In the genomic region with DNA sequence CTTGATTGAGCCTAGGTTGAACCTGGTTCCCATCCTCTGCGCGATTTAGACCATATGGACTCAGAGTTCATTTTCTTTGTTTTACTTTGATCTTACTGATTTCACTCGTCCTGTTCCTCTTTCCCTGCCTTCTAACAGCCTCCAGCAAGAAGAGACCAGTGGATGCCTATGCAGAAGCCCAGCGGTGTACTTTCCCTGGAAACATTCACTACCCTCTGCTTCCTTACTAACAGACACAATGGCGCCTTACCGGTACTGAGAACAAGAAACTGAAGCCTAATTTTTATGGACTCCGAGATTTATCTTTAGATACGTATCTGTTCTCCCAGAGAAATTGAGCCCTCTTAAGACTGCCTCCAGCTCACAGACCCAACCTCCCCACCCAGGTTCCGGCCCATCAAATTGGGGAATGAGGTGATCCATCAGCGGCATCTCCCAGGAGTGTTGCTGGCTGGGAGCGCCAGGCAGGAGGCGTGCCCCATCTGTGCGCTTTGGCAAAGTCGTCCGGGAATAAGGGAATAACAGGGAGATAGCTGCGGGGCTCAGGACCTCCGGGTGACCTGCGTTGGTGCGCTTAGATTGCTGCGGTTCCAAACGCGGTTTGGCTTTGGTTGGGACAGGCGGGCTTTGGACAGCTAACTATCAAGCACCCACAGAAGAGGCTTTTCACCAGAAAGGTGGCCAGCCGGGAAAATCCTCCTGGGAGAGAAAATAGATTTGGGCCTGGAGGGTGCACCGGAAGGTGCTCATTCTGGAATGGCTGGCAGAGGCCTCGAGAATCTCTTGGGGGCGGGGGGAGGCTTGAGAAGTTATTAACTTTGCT, we compare ENCODE assay signal across 9 mouse cellular contexts. TPM values are rescaled to one million over a fixed set of nuclear protein-coding genes. Genes with fewer than 3 reads are reported as not detected.
DNase-seq lines count a peak whose midpoint lies in the region; ATAC-seq and TF ChIP-seq lines count a peak whose summit lies in the region.
"Had no signal": no experiment of that assay in that cellular context is flagged by ENCODE, and none has a peak within 500 bp of the region (broad histone marks: within the 10 kb centered on the region; RNA-seq: fewer than 3 reads in every experiment).

No protein-coding gene starts in this region.

- H3K4me1 ChIP-seq in testis, adult 2 months (ENCODE audit: control insufficient read depth, insufficient read depth, low read length), result peaks cover 6% of the 10 kb centered on the region
- H3K4me1 ChIP-seq in olfactory bulb, adult 2 months (ENCODE audit: control insufficient read depth, insufficient read depth, low read length), result peaks cover 12% of the 10 kb centered on the region

- H3K4me3 ChIP-seq in testis, adult 2 months (ENCODE audit: control insufficient read depth, low read depth, low read length), result peak overlapping the region; percentile 5; the same call in 1 of the 2 replicates
- H3K4me3 ChIP-seq in layer of hippocampus, adult 2 months, result peak overlapping the region; percentile 38
- H3K4me3 ChIP-seq in olfactory bulb, adult 2 months (ENCODE audit: insufficient read depth, low read depth, low read length), result peak overlapping the region; percentile 19

- no peak for ATAC-seq in erythroblast, adult 5-6 weeks (replicated peaks; ENCODE audit: low FRiP score, poor library complexity, severe bottlenecking)

- no peak for TF ChIP-seq POLR2A in testis, adult 2 months (IDR thresholded peaks at IDR 0.05; ENCODE audit: control insufficient read depth, low read depth, low read length)
- no peak for TF ChIP-seq POLR2A in olfactory bulb, adult 2 months (IDR thresholded peaks at IDR 0.05; ENCODE audit: insufficient read depth, low read depth, low read length)

- H3K36me3 ChIP-seq in testis, adult 2 months (ENCODE audit: control insufficient read depth, insufficient read depth, low read length), result no peaks in the 10 kb centered on the region

- H3K27me3 ChIP-seq in testis, adult 2 months (ENCODE audit: control insufficient read depth, insufficient read depth, low read length), result no peaks in the 10 kb centered on the region

- DNase-seq in gastrocnemius, postnatal 14 days, result peak; percentile 4
- no peak for DNase-seq in gastrocnemius, postnatal 25 days
- no peak for DNase-seq in testis, postnatal 14 days (ENCODE audit: low spot score)
- DNase-seq in layer of hippocampus, adult 2 months (ENCODE audit: low spot score in 2 of 2), result peak; percentile 47 to 69
- DNase-seq in urinary bladder, postnatal 10 days (ENCODE audit: low spot score), result no peak

- no peak for TF ChIP-seq CTCF in testis, adult 2 months (IDR thresholded peaks at IDR 0.05; ENCODE audit: control insufficient read depth, insufficient read depth, insufficient replicate concordance, low read depth, low read length)
- no peak for TF ChIP-seq CTCF in layer of hippocampus, adult 2 months (conservative IDR thresholded peaks at IDR 0.05)
- no peak for TF ChIP-seq CTCF in olfactory bulb, adult 2 months (IDR thresholded peaks at IDR 0.05; ENCODE audit: insufficient read depth, low read depth, low read length)

- intact Hi-C loops in gastrocnemius, postnatal 14 days (cut with DNase I; ENCODE audit: low total_unique reads), result no loop called here

- H3K27ac ChIP-seq in testis, adult 2 months (ENCODE audit: control insufficient read depth, insufficient read depth, low read depth, low read length), result no peak overlapping the region
- H3K27ac ChIP-seq in layer of hippocampus, adult 2 months, result peak overlapping the region; percentile 62
- no peak overlapping the region for H3K27ac ChIP-seq in olfactory bulb, adult 2 months (ENCODE audit: insufficient read depth, low read depth, low read length)

- 33% methylated on average over 27 of the region's 27 CpGs for WGBS in olfactory bulb, adult 2 months

RNA-seq across cellular contexts. Expression of gene Lamp5, which starts 1.0 kb away (rescaled TPM):
- total RNA-seq in gastrocnemius, postnatal 14 days (2021), result not detected
- total RNA-seq in gastrocnemius, postnatal 25 days (2021), result not detected
- 2.2 and 2.7 TPM in 2 replicates for polyA plus RNA-seq in testis, adult 2 months (2012; rRNA removed)
- 10 to 100 TPM; 52.2 to 53.3 TPM for total RNA-seq in layer of hippocampus, adult 2 months (2021)
- polyA plus RNA-seq in olfactory bulb, adult 2 months (2012; ENCODE audit: insufficient read depth, insufficient read length, low replicate concordance, missing spikeins), result not detected in 2 replicates
- total RNA-seq in erythroblast, adult 5-6 weeks (2015; ENCODE audit: low replicate concordance), result not detected in 2 replicates
- total RNA-seq in erythroblast, adult 5-6 weeks (2017; ENCODE audit: low replicate concordance), result not detected in 2 replicates
- polyA plus RNA-seq: C2C12 had no signal

Comparison
In these comparisons a context has a peak if more than half of its experiments do, and no peak if none do; other contexts are left out.
1. DNase-seq: peak in gastrocnemius, postnatal 14 days (single experiment) and layer of hippocampus, adult 2 months (2 of 2); none in gastrocnemius, postnatal 25 days (single experiment), testis, postnatal 14 days (single experiment) and urinary bladder, postnatal 10 days (single experiment).
2. RNA of gene Lamp5, which starts 1.0 kb away (total RNA-seq): 52.2 to 53.3 TPM in layer of hippocampus, adult 2 months; not detected in gastrocnemius, postnatal 14 days, not detected in gastrocnemius, postnatal 25 days and not detected in erythroblast, adult 5-6 weeks; every median in the first group is over 10 times any median in the second.
3. Peak in every context shown above with its lines, with median percentiles within 50 percentile points of each other: H3K4me3 ChIP-seq.